Mouse (Mus musculus) liver, adult 2 months (tissue): Measurements from ENCODE around the gene Hddc3. TPM values are rescaled to one million over a fixed set of nuclear protein-coding genes. Genes with fewer than 3 reads are reported as not detected.
"Not testable (repeated sequence)": the region's sequence is repeated elsewhere in the genome, so short reads cannot be mapped to it uniquely, and the experiment has no call there.

ENCODE experiments used
- DNase-seq: peaks from one replicate; pipeline ENCODE4 v3.0.0-alpha.2; 2011; ENCODE audit warnings: low read depth, low spot score; ENCODE audit errors: extremely low read depth
- H3K27ac ChIP-seq: fragments of 200-500 bp; replicated peaks from 2 replicates; pipeline ENCODE4 v1.5.1; 2012; ENCODE audit warnings: low read depth, mild to moderate bottlenecking, control low read depth, inconsistent platforms, low read length; ENCODE audit not compliant: insufficient read depth
- H3K27me3 ChIP-seq: fragments of 200-500 bp; 2 replicates; pipeline ENCODE4 v1.6.1; 2012; ENCODE audit warnings: mild to moderate bottlenecking, moderate library complexity, low read length, inconsistent platforms; ENCODE audit not compliant: control insufficient read depth, insufficient read depth
- H3K36me3 ChIP-seq: fragments of 200-500 bp; 2 replicates; pipeline ENCODE4 v1.6.1; 2012; ENCODE audit warnings: low read length, inconsistent platforms; ENCODE audit not compliant: control insufficient read depth, insufficient read depth
- H3K4me1 ChIP-seq: fragments of 200-500 bp; 2 replicates; pipeline ENCODE4 v1.6.1; 2011; ENCODE audit warnings: low read length; ENCODE audit not compliant: control insufficient read depth, insufficient read depth
- H3K4me3 ChIP-seq: fragments of 200-500 bp; 2 replicates; pipeline ENCODE4 v1.5.1; 2011; ENCODE audit warnings: low read depth, mild to moderate bottlenecking, control low read depth, low read length, moderate library complexity; ENCODE audit not compliant: insufficient read depth
- H3K79me2 ChIP-seq: fragments of 200-500 bp; 2 replicates; pipeline ENCODE4 v1.6.1; 2012; ENCODE audit warnings: inconsistent platforms, mild to moderate bottlenecking, low read length, moderate library complexity; ENCODE audit not compliant: control insufficient read depth, insufficient read depth
- H3K9ac ChIP-seq: fragments of 200-500 bp; 2 replicates; pipeline ENCODE4 v1.6.1; 2012; ENCODE audit warnings: low read depth, mild to moderate bottlenecking, control low read depth, inconsistent platforms, low read length
- CTCF ChIP-seq: fragments of 200-500 bp; IDR thresholded peaks from 2 replicates; pipeline ENCODE4 v1.5.1; 2011; ENCODE audit warnings: low read depth, low read length, control low read depth
- POLR2A ChIP-seq: fragments of 200-500 bp; IDR thresholded peaks from 2 replicates; pipeline ENCODE4 v1.6.1; 2011; ENCODE audit warnings: low read length, control low read depth; ENCODE audit not compliant: insufficient read depth; ENCODE audit errors: extremely low read depth
- WGBS: fragments of 180-500 bp; shearing (Covaris S2); methylation state at CpG from one replicate; pipeline ENCODE4 v1.1.7; 2018; 5-methylcytosine and 5-hydroxymethylcytosine counted together
- polyA plus RNA-seq: library from polyadenylated mRNA; depleted of rRNA; stranded (reverse); fragments of >200 nt; gene quantifications from 2 replicates; pipeline ENCODE4 v1.2.3, GENCODE M21; 2012
- total RNA-seq: library from RNA; depleted of rRNA; stranded (reverse); fragments of >200 nt; gene quantifications from 2 replicates; pipeline ENCODE4 v1.2.3, GENCODE M21; 2014

Hddc3 gene
- total and polyA plus RNA-seq, 2 experiments = 8.7 to 28.3 TPM

- no peak overlapping the region for H3K27ac ChIP-seq
- H3K4me3 ChIP-seq = no peak overlapping the region
- H3K27me3 ChIP-seq = no peaks in the 10 kb centered on the region
- H3K4me1 ChIP-seq = no peaks in the 10 kb centered on the region
- no peak overlapping the region for H3K9ac ChIP-seq
- DNase-seq = no peak
- 0 out of 2 replicates have a peak, but pooled peaks cover 2% of the 10 kb centered on the region for H3K36me3 ChIP-seq
- WGBS = 63% methylated on average over 1 of the region's 1 CpGs
- no peak for TF ChIP-seq CTCF
- no peak for TF ChIP-seq POLR2A
- no peaks in the 10 kb centered on the region for H3K79me2 ChIP-seq
Measured at GRCm38 (mm10) chr7:80317439-80318115, 25.3 kb upstream of the Hddc3 start.

- Histone ChIP-seq H3K4me3 (no peak overlapping the region), H3K79me2 (no peaks in the 10 kb centered on the region), H3K36me3 (0 out of 2 replicates have a peak, but pooled peaks cover 2% of the 10 kb centered on the region), H3K27ac (no peak overlapping the region), H3K4me1 (peaks cover 2% of the 10 kb centered on the region; the same call in 1 of the 2 replicates), H3K27me3 (no peaks in the 10 kb centered on the region), H3K9ac (no peak overlapping the region)
- TF ChIP-seq CTCF = no peak
- no peak for TF ChIP-seq POLR2A
- 94% methylated on average over 4 of the region's 4 CpGs for WGBS
- DNase-seq = no peak
Measured at GRCm38 (mm10) chr7:80318670-80319069, 24.2 kb upstream of the Hddc3 start.

GRCm38 (mm10) chr7:80319846-80320496 is 22.9 kb upstream of the Hddc3 start:
- no peak for DNase-seq
- H3K36me3 ChIP-seq = 0 out of 2 replicates have a peak, but pooled peaks cover 2% of the 10 kb centered on the region
- WGBS = 94% methylated on average over 19 of the region's 19 CpGs

GRCm38 (mm10) chr7:80323336-80323735 is 19.6 kb upstream of the Hddc3 start:
- H3K4me3 ChIP-seq = peak overlapping the region; percentile 80
- no peaks in the 10 kb centered on the region for H3K79me2 ChIP-seq
- 14% methylated on average over 8 of the region's 8 CpGs for WGBS
- peak overlapping the region; percentile 89; the same call in 1 of the 2 replicates for H3K9ac ChIP-seq
- H3K27me3 ChIP-seq = no peaks in the 10 kb centered on the region
- no peak for TF ChIP-seq POLR2A
- no peak for TF ChIP-seq CTCF
- H3K4me1 ChIP-seq = peaks cover 2% of the 10 kb centered on the region; the same call in 1 of the 2 replicates
- H3K27ac ChIP-seq = no peak overlapping the region
- DNase-seq = no peak
- H3K36me3 ChIP-seq = peaks cover 2% of the 10 kb centered on the region

More at GRCm38 (mm10) chr7:80319846-80320496, 22.9 kb upstream of the Hddc3 start:
- peaks cover 2% of the 10 kb centered on the region; the same call in 1 of the 2 replicates for H3K4me1 ChIP-seq
- H3K27me3 ChIP-seq = no peaks in the 10 kb centered on the region
- H3K9ac ChIP-seq = no peak overlapping the region
- H3K4me3 ChIP-seq = no peak overlapping the region
- H3K79me2 ChIP-seq = no peaks in the 10 kb centered on the region
- TF ChIP-seq CTCF (no peak), POLR2A (no peak)
- H3K27ac ChIP-seq = no peak overlapping the region

GRCm38 (mm10) chr7:80324043-80324815 is 18.7 kb upstream of the Hddc3 start, which contains the start of gene Rccd1:
TSS of gene Rccd1 (minus strand) at chr7:80324454.
- WGBS = 1% methylated on average over 38 of the region's 38 CpGs
- DNase-seq = peak; percentile 97
- peak within 1 kb of the TSS; percentile 90 for H3K27ac ChIP-seq
- H3K79me2 ChIP-seq = no peaks in the 10 kb centered on the region
- peak within 1 kb of the TSS; percentile 80 for H3K4me3 ChIP-seq
- no peaks in the 10 kb centered on the region for H3K27me3 ChIP-seq
- H3K9ac ChIP-seq = peak within 1 kb of the TSS; percentile 89
- TF ChIP-seq POLR2A (peak; percentile 43; the same call in 1 of the 2 replicates), CTCF (no peak)
- H3K4me1 ChIP-seq = peaks cover 2% of the 10 kb centered on the region; the same call in 1 of the 2 replicates
- H3K36me3 ChIP-seq = peaks cover 2% of the 10 kb centered on the region

- H3K36me3 ChIP-seq, H3K79me2 ChIP-seq, H3K27me3 ChIP-seq, H3K4me1 ChIP-seq, DNase-seq, H3K27ac ChIP-seq, H3K4me3 ChIP-seq, H3K9ac ChIP-seq: not testable (repeated sequence)
- 36% methylated on average over 5 of the region's 5 CpGs for WGBS
Measured at GRCm38 (mm10) chr7:80324816-80325119, 18.1 kb upstream of the Hddc3 start.
